Mouse (Mus musculus): Measurements from ENCODE around the gene Cdh13.

Cdh13 gene

GRCm38 (mm10) chr8:118979800-118980199 lies 696.3 kb downstream of the Cdh13 start:
- peak; percentile 11 for DNase-seq

- DNase-seq: no peak
These were observed 700.2 kb downstream of the Cdh13 start for GRCm38 (mm10) chr8:118983724-118984123.

- no peak for DNase-seq
These were observed 703.3 kb downstream of the Cdh13 start for GRCm38 (mm10) chr8:118986796-118987195.

- no peak for DNase-seq
These were observed 712.2 kb downstream of the Cdh13 start for GRCm38 (mm10) chr8:118995641-118996188.

DNA sequence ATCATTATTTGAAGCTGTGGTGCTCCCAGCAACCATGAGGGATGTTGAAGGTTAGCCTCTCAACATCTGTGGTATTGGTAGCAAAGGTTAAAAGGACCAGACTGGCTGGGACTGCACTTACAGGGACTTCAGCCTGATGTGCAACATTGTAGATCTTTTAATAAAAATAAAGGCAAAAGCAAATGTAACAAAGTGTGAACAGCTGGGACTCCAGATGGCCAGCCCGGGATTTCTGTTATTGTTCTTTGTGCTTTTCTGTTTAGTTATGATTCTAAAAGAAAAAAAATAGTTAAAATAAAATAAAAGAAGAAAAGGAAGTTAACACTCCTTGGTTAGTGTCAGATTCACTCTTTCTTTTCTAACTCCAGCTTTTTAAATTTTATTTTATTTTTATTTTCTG lies 717.1 kb downstream of the Cdh13 start:
- DNase-seq: no peak

- no peak for DNase-seq
These were observed 721.3 kb downstream of the Cdh13 start for GRCm38 (mm10) chr8:119004821-119005220.

GRCm38 (mm10) chr8:119018675-119019074 lies 735.1 kb downstream of the Cdh13 start:
- DNase-seq: peak; percentile 20

GRCm38 (mm10) chr8:119020781-119021180 lies 737.2 kb downstream of the Cdh13 start:
- DNase-seq: peak; percentile 85

DNA sequence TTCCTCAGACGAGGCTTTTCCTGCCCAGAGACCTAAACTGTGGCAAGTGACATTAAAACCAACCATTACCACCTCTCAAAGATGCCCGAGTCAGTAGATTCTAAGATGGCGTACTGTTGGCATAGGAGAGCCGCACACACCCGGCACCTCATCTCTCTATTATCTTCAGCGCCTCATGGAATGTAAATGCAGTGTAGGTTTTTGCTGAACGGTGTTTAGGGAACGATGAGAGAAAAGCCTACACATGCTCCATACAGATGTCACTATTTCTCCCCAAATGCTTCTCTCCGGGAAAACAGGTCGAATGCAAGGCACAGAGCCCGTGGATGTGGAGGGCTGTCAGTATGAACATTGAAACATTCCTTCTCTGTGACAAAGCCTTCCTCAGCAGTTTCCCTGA lies 737.9 kb downstream of the Cdh13 start:
- DNase-seq: no peak

GRCm38 (mm10) chr8:119022301-119022870 lies 738.9 kb downstream of the Cdh13 start:
- no peak for DNase-seq

DNA sequence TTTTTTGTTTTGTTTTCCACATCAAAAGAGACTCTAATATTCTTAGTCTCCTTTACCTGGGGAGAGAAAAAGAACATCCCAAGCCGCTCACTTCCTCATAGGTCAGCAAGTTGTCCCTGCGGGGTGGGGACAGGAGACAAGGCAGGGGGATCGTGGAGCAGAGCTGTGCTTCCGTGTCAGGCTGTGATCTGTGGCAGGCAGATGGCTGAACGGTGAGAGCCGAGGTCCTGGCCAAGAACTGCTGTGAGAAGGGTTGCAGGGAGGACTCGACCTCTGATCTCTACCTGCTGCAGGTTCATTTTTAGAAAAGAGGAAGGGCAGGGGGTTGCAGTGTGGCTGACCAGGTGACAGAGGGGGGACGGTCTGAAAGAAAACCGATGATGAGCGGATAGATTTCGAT lies 749.9 kb downstream of the Cdh13 start:
- DNase-seq: no peak

- no peak for DNase-seq
These were observed 750.5 kb downstream of the Cdh13 start for GRCm38 (mm10) chr8:119034037-119034436.

DNA sequence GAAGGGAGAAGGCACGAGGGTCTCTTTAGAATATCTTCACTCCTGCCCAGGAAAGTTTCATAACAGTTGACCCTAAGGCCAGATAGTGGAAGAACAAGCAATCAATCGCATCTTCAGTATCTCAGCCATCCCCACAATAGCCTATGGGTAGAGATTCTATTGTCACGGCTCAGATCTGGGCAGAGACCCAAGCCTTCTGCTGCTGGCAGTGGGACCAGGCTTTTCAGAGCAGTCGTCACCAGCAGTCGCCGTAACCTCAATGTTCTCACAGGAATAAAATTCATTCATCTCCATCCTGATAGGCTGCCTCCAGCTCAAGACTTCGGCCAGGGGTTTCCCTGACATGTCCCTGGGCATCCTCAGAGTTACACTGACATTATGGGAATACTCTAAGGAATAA lies 751.6 kb downstream of the Cdh13 start:
- peak; percentile 60 for DNase-seq

DNA sequence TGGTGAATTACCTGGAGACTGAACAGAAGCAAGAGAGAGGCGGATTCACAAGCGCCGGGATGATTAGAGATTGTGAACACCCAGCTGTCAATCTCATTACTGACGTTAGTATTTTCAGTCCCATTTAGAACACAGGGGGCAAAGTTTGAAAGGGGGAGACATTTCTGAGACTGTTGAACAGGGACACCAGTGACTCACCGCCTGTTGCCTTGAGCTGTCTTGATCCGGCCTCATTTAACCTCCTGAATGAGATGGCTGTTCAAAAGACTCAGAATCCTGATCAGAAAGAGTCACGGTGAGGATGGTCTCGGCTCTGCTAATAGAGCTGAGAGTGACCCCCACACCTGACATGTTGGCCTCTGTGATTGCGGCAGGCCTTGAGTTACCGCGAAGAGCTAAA lies 754.0 kb downstream of the Cdh13 start:
- DNase-seq: no peak

DNA sequence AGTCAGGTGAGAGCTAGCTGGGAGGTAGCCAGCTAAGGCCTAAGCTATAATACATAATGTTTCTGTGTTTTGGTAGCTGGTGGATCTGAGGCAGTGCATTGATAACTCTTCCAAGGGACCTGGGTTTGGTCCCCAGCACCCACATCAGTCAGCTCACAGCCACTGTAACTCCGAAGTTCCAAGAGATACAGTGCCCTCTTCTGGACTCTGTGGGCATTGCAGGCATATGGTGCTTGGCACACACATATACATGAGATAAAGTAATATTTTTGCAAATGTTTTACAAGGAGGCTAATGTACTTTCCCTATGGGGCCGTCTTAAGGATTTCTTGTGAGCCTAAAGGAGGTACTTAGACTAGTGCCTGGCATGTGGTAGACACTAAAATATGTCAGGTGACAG lies 755.8 kb downstream of the Cdh13 start:
- no peak for DNase-seq

DNA sequence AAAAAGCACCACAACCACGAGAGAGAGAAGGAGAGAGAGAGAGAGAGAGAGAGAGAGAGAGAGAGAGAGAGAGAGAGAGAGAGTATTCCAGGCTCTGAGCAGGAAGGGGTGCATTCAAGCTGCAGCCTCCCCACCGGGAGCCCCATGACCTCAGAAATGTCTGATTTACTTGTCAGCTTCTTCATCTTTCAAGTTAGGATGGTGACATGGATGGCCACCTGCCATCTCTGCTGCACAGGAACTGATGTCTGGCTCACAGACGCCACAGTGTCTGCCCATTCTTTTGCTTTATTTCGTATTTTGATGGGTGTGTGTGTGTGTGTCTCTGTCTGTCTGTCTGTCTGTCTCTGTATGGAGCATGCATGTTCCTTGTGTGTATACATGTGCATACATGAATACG lies 774.3 kb downstream of the Cdh13 start:
- DNase-seq: no peak

DNA sequence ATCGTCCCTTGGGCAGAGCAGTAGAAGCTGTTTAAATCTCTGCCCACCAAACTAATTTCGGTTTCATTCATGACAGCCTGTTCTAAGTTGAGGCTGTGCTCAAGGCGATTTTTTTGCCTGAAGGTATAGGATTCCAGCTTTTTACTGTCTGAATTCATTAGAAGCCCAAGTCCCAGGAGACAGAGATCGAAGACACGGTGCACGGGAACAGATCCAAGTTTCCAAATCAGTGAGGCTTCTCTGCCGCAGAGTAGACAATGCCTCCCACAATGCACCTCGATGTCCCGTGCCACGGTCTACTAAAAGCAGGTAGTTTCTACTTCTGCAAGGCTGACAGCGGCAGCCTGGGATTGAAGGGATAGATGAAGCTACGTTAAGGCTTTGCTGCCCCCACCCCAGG lies 778.1 kb downstream of the Cdh13 start:
- DNase-seq: no peak

- peak; percentile 35 for DNase-seq
These were observed 781.0 kb downstream of the Cdh13 start for GRCm38 (mm10) chr8:119064523-119064922.

DNA sequence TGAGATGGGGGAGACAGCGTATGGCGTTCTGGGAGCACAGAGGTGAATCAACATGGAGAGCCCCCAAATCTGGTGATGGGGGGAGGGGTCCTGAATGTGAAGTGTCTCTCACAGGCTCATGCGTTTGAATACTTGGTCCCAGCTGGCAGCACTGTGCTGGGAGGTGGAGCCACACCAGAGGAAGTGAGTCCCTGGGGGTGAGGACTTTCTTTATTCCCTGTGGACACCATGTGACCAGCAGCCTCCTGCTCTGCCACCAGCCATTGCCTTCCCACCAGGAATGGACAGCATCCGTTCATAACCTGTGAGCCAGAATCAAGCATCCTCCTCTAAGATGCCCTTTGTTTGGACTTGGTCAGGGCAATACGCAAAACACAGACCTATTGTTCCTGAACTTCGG lies 788.8 kb downstream of the Cdh13 start:
- no peak for DNase-seq

DNA sequence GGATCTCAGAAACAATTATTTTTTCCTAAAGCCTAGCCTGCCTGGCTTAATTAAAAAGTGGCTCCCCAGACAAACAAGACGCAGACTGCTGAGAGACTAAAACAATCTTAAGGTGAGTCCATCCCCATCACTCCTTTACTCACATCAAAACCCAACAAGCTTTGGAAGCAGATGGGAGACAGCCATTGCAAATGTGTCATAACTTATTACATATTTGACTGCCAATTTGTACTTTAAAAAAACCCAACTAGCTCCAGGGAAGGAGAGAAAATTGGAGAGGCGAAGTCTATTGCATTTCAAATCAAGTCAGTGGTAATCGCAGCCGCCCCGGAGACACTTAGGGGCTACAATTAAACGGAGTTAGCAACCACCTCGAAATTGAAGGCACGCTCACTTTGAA lies 801.5 kb downstream of the Cdh13 start:
- DNase-seq: no peak

- peak; percentile 13 for DNase-seq
These were observed 814.7 kb downstream of the Cdh13 start for GRCm38 (mm10) chr8:119098261-119098660.

GRCm38 (mm10) chr8:119102871-119103270 lies 819.3 kb downstream of the Cdh13 start:
- DNase-seq: no peak

DNA sequence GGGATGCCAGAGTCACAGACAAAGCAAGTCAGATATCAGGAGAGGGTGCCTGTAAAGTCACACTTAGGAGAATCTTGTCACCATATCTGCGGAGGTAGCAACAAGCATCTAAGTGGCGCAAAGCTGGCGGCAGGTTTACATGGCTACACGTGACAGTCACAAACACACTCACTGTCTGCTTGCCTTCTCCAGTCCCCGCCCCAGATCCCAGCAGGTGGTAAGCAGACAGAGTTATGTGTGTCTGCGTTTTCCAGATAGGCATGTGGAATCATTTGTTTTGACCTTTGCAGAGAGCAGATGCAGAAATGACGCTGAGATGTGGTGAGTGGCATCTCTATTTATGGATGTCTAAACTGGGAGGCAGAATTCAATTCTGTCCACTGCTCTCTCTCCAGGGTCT lies 826.1 kb downstream of the Cdh13 start:
- no peak for DNase-seq

GRCm38 (mm10) chr8:119112861-119113260 lies 829.3 kb downstream of the Cdh13 start:
- DNase-seq: no peak

DNA sequence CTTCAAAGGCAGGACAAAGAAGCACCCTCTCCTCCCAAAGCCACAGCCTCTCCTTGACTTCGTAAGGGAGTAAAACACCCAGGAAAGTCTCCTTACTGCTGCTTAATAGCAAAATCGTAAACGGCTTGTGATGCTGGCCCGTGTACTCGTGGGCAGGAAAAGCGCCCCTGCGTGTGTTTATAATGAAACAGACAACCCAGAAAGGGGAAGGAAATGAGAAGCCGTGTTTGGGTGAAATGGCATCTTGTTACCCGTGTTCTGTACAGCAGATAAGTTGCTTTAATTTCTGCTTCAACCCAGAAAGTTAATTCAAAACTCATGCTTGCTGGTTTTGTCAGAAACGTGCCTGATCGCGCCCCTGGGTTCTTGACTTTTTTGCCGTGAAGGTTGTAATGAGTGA lies 837.7 kb downstream of the Cdh13 start:
- no peak for DNase-seq
